Mouse (Mus musculus) heart, embryonic 11.5 days (tissue): Measurements from ENCODE around the gene Gdi2. TPM values are rescaled to one million over a fixed set of nuclear protein-coding genes. Genes with fewer than 3 reads are reported as not detected.
"Not testable (repeated sequence)": the region's sequence is repeated elsewhere in the genome, so short reads cannot be mapped to it uniquely, and the experiment has no call there.

ENCODE experiments used
- ATAC-seq: fragments of 200-750 bp; cut with Nextera tagmentation; replicated peaks from 2 replicates; pipeline ENCODE4 v1.8.0; 2017; ENCODE audit warnings: moderate library complexity; ENCODE audit not compliant: insufficient number of reproducible peaks, low FRiP score, low TSS enrichment
- H3K27ac ChIP-seq: fragments of 300-500 bp; sonication (generic); 2 replicates; pipeline ENCODE4 v1.5.1; 2014; ENCODE audit warnings: mild to moderate bottlenecking, low read depth, low read length
- H3K27me3 ChIP-seq: fragments of 300-500 bp; sonication (generic); 2 replicates; pipeline ENCODE4 v1.6.1; 2014; ENCODE audit warnings: mild to moderate bottlenecking, low read length, mixed read lengths; ENCODE audit not compliant: control insufficient read depth, insufficient read depth
- H3K36me3 ChIP-seq: fragments of 300-500 bp; sonication (generic); 2 replicates; pipeline ENCODE4 v1.6.1; 2014; ENCODE audit warnings: mild to moderate bottlenecking, low read length, moderate library complexity, mixed read lengths; ENCODE audit not compliant: control insufficient read depth, insufficient read depth
- H3K4me1 ChIP-seq: fragments of 300-500 bp; sonication (generic); 2 replicates; pipeline ENCODE4 v1.6.1; 2014; ENCODE audit warnings: low read length; ENCODE audit not compliant: control insufficient read depth, insufficient read depth
- H3K4me2 ChIP-seq: fragments of 300-500 bp; sonication (generic); 2 replicates; pipeline ENCODE4 v1.6.1; 2014; ENCODE audit warnings: mild to moderate bottlenecking, moderate library complexity
- H3K4me3 ChIP-seq: fragments of 300-500 bp; sonication (generic); 2 replicates; pipeline ENCODE4 v1.5.1; 2014; ENCODE audit warnings: low read depth, low read length
- H3K9ac ChIP-seq: fragments of 300-500 bp; sonication (generic); 2 replicates; pipeline ENCODE4 v1.6.1; 2014; ENCODE audit warnings: mild to moderate bottlenecking, low read depth, low read length, moderate library complexity
- H3K9me3 ChIP-seq: fragments of 300-500 bp; sonication (generic); replicated peaks from 2 replicates; pipeline ENCODE4 v1.6.1; 2016; ENCODE audit warnings: low read length; ENCODE audit not compliant: control insufficient read depth
- WGBS: fragments of 180-500 bp; shearing (Covaris S2); extraction: QIAGEN DNeasy Blood & Tissue Kit; methylation state at CpG from one replicate; pipeline ENCODE4 v1.1.7; 2014; ENCODE audit not compliant: insufficient replicate concordance; 5-methylcytosine and 5-hydroxymethylcytosine counted together
- polyA plus RNA-seq: library from polyadenylated mRNA; unstranded; fragments of >200 nt; fragmentation: Nextera tagmentation; extraction: Ambion mirVana; gene quantifications from 2 replicates; pipeline ENCODE4 v1.2.1, GENCODE M21; 2014

The Gdi2 gene
- 370 and 406 TPM in 2 replicates for polyA plus RNA-seq

GRCm38 (mm10) chr13:3537594-3538222 is at the start of gene Gdi2:
Gdi2 (plus strand) TSS chr13:3538063.
- Histone ChIP-seq H3K4me3 (peak within 1 kb of the TSS; percentile 86), H3K36me3 (no peaks in the 10 kb centered on the region), H3K27ac (peak within 1 kb of the TSS; percentile 99), H3K9ac (peak within 1 kb of the TSS; percentile 98), H3K9me3 (no peaks in the 10 kb centered on the region), H3K4me2 (peak within 1 kb of the TSS; percentile 81), H3K4me1 (peaks cover 14% of the 10 kb centered on the region), H3K27me3 (no peaks in the 10 kb centered on the region)
- 1% methylated on average over 30 of the region's 47 CpGs for WGBS
- peak; percentile 99 for ATAC-seq

GRCm38 (mm10) chr13:3495526-3495925 is 42.3 kb upstream of the Gdi2 start:
- no peaks in the 10 kb centered on the region for H3K9me3 ChIP-seq
- no peaks in the 10 kb centered on the region for H3K36me3 ChIP-seq
- no peak for ATAC-seq
- H3K4me3 ChIP-seq, result no peak overlapping the region
- H3K27ac ChIP-seq, result no peak overlapping the region
- no peaks in the 10 kb centered on the region for H3K27me3 ChIP-seq
- 88% methylated on average over 4 of the region's 4 CpGs for WGBS
- H3K4me2 ChIP-seq, result no peak overlapping the region
- H3K4me1 ChIP-seq, result no peaks in the 10 kb centered on the region
- H3K9ac ChIP-seq, result no peak overlapping the region

- not testable (repeated sequence) for H3K4me1 ChIP-seq, H3K4me3 ChIP-seq, H3K27me3 ChIP-seq, ATAC-seq, H3K4me2 ChIP-seq, H3K9ac ChIP-seq, H3K36me3 ChIP-seq, H3K9me3 ChIP-seq, H3K27ac ChIP-seq
- 52% methylated on average over 6 of the region's 6 CpGs for WGBS
These were observed 36.8 kb upstream of the Gdi2 start for GRCm38 (mm10) chr13:3501014-3501413.

GRCm38 (mm10) chr13:3515351-3515750 is 22.5 kb upstream of the Gdi2 start:
- not testable (repeated sequence) for H3K4me3 ChIP-seq, H3K27ac ChIP-seq, H3K9ac ChIP-seq, H3K36me3 ChIP-seq, ATAC-seq, H3K9me3 ChIP-seq, H3K4me2 ChIP-seq, H3K4me1 ChIP-seq, H3K27me3 ChIP-seq
- 77% methylated on average over 6 of the region's 6 CpGs for WGBS

- H3K9me3 ChIP-seq, H3K9ac ChIP-seq, H3K27ac ChIP-seq, H3K36me3 ChIP-seq, ATAC-seq, H3K4me3 ChIP-seq, H3K27me3 ChIP-seq, H3K4me1 ChIP-seq, H3K4me2 ChIP-seq: not testable (repeated sequence)
- 57% methylated on average over 4 of the region's 4 CpGs for WGBS
These were observed 18.5 kb upstream of the Gdi2 start for GRCm38 (mm10) chr13:3519357-3519756.

DNA sequence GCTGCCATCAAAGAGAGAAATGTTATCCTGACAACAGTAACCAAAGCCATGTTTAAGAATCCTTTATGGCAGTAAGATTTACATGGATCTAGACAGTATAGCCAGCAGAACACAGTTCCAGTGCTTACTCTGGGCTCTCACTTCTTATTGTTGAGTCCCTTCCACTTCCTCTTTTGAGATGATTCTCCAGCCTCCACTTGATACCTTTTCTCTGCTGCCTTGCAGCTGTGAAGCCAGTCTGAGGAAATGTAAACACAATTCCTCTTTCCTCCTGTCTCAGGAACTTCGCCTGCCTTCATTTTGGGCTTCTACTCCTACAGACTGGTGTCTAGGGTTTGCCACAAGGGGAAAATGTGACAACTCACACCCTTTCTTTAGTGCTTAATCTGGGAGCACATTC is 17.9 kb upstream of the Gdi2 start:
- H3K27me3 ChIP-seq, H3K36me3 ChIP-seq, H3K4me1 ChIP-seq, ATAC-seq, H3K4me2 ChIP-seq, H3K9me3 ChIP-seq, H3K27ac ChIP-seq, H3K4me3 ChIP-seq, H3K9ac ChIP-seq: not testable (repeated sequence)
- 13% methylated on average over 1 of the region's 1 CpGs for WGBS

DNA sequence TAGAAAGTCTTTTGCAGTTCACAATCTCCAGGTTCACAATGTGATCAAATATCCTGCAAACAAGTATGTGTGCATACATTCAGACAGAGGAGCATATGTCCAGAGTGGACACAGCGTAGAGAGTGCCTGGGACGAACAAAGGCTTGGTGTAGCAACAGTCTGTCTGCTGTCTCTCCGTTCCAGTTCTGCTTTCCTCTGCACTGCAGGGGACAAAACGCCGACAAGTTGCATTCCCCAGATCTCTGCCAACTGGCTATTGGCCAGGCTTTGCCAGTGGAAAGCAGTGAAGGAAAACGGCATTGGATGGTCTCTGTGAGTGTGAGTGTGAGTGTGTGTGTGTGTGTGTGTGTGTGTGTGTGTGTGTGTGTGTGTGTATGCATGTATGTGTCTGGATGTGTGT is 14.4 kb upstream of the Gdi2 start:
- 58% methylated on average over 6 of the region's 6 CpGs for WGBS
- ATAC-seq, result no peak
- Histone ChIP-seq H3K9ac (no peak overlapping the region), H3K4me1 (no peaks in the 10 kb centered on the region), H3K36me3 (no peaks in the 10 kb centered on the region), H3K4me3 (no peak overlapping the region), H3K9me3 (no peaks in the 10 kb centered on the region), H3K4me2 (no peak overlapping the region), H3K27me3 (no peaks in the 10 kb centered on the region), H3K27ac (no peak overlapping the region)

DNA sequence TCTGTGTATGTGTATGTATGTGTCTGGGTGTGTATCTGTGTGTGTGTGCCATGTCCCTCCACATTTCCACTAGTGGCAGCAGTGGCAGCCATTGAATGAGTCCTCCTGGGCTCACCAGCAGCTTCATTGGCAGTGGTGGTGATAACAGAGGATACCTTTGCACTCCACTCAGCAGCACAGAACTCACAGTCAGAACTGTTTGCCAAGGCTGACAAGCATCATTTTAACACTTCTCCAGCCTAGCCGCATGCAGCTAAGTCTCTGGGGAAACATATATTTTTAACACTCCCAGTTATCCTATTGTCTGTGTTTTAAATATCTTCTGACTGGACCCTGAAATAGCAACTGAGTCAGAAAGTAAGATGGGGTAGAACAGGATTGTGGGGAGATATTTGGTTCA is 13.9 kb upstream of the Gdi2 start:
- Histone ChIP-seq H3K4me3 (no peak overlapping the region), H3K27me3 (no peaks in the 10 kb centered on the region), H3K27ac (no peak overlapping the region), H3K4me2 (no peak overlapping the region), H3K4me1 (no peaks in the 10 kb centered on the region), H3K36me3 (no peaks in the 10 kb centered on the region), H3K9ac (no peak overlapping the region), H3K9me3 (no peaks in the 10 kb centered on the region)
- no peak for ATAC-seq
- 57% methylated on average over 1 of the region's 1 CpGs for WGBS

DNA sequence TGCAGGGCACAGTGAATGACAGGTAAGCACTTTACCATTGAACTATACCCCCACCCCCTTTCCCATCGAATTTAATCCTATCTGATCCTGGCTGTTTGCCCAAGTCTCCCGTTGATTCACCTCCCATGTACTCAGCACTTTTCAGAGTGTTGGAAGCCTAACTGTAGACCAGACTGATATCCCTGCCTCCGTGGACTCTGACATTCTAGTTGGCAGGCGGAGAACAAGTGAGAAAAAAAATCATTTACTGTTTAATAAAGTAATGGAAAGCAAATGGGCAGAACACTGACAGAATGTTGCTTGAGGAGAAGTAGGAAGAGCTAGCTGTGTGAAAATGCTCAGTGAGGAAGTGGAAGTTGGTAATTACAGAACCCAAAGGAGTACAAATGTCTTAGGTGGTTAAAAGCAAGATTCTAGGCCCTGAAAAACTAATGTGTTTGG is 12.2 kb upstream of the Gdi2 start:
- H3K4me1 ChIP-seq, result no peaks in the 10 kb centered on the region
- no peak overlapping the region for H3K4me3 ChIP-seq
- no peak overlapping the region for H3K9ac ChIP-seq
- H3K27me3 ChIP-seq, result no peaks in the 10 kb centered on the region
- no peak overlapping the region for H3K4me2 ChIP-seq
- H3K27ac ChIP-seq, result no peak overlapping the region
- no peaks in the 10 kb centered on the region for H3K9me3 ChIP-seq
- H3K36me3 ChIP-seq, result no peaks in the 10 kb centered on the region
- no peak for ATAC-seq
- WGBS, result 55% methylated on average over 4 of the region's 4 CpGs
